In the genomic region with DNA sequence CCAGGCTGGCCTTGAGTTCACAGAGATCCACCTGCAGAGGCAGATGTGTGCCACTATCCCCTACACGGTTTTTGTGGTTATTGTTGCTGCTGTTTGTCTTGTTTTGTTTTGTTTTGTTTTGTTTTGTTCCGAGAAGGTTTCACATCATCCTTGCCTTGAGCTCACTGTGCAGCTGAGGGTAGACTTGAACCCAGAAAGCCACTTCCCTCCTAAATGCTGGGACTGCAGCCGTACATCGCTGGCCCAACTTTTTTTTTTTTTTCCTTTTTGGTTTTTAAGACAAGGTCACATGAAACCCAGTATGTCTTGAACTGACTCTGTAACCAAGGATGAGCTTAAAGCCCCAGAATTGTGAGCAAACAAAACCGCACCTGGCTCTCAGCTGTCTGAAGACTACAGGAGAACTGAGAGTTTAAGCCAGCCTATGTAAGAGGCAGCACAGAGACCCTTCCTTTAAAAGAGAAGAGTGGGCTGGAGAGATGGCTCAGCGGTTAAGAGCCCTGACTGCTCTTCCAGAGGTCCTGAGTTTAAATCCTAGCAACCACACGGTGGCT, we compare ENCODE assay signal across 24 mouse cellular contexts. TPM values are rescaled to one million over a fixed set of nuclear protein-coding genes. Genes with fewer than 3 reads are reported as not detected.
"Had no signal": no experiment of that assay in that cellular context is flagged by ENCODE, and none has a peak within 500 bp of the region (broad histone marks: within the 10 kb centered on the region; RNA-seq: fewer than 3 reads in every experiment).

No protein-coding gene starts in this region.

- H3K9ac ChIP-seq: kidney, embryonic 15.5 days; liver, embryonic 13.5 days; lung, embryonic 14.5 days; midbrain, embryonic 13.5 days; neural tube, embryonic 13.5 days; stomach, embryonic 15.5 days had no signal

- H3K27ac ChIP-seq: kidney, embryonic 15.5 days; left cerebral cortex, adult 2 months; liver, embryonic 13.5 days; macrophage; midbrain, embryonic 13.5 days; neural tube, embryonic 13.5 days; stomach, embryonic 15.5 days had no signal

- H3K4me3 ChIP-seq: kidney, embryonic 15.5 days; left cerebral cortex, adult 2 months; liver, embryonic 13.5 days; midbrain, embryonic 13.5 days; myocyte; neural tube, embryonic 13.5 days; stomach, embryonic 15.5 days had no signal

- H3K4me2 ChIP-seq: kidney, embryonic 15.5 days; liver, embryonic 13.5 days; lung, embryonic 14.5 days; midbrain, embryonic 13.5 days; neural tube, embryonic 13.5 days; stomach, embryonic 15.5 days had no signal

- H3K36me3 ChIP-seq: kidney, embryonic 15.5 days; liver, embryonic 13.5 days; midbrain, embryonic 13.5 days; neural tube, embryonic 13.5 days; stomach, embryonic 15.5 days had no signal

- H3K27me3 ChIP-seq: midbrain, embryonic 13.5 days; stomach, embryonic 15.5 days had no signal

- H3K9me3 ChIP-seq: kidney, embryonic 15.5 days; liver, embryonic 13.5 days; midbrain, embryonic 13.5 days; neural tube, embryonic 13.5 days; stomach, embryonic 15.5 days had no signal

RNA-seq across cellular contexts. Expression of gene Tm4sf5, which starts 2.0 kb away (rescaled TPM):
- total RNA-seq: layer of hippocampus, adult 8-10 months; layer of hippocampus, postnatal 10 days; layer of hippocampus, postnatal 36 days; left cerebral cortex, postnatal 36 days; liver, adult 2 months; megakaryocyte, adult 5-6 weeks; monocyte, adult 5-6 weeks; neutrophil, adult 5-6 weeks had no signal
- polyA plus RNA-seq: liver, adult 2 months; myocyte had no signal

RNA-seq across cellular contexts. Expression of gene Vmo1, which starts 7.4 kb away (rescaled TPM):
- total RNA-seq: layer of hippocampus, adult 8-10 months; layer of hippocampus, postnatal 10 days; layer of hippocampus, postnatal 36 days; left cerebral cortex, adult 2 months; left cerebral cortex, postnatal 10 days; left cerebral cortex, postnatal 36 days; megakaryocyte, adult 5-6 weeks; monocyte, adult 5-6 weeks; neutrophil, adult 5-6 weeks had no signal
- polyA plus RNA-seq: macrophage; midbrain, embryonic 13.5 days; midbrain, embryonic 16.5 days; myocyte; stomach, embryonic 15.5 days had no signal

RNA-seq across cellular contexts. Expression of gene Gltpd2, which starts 12.0 kb away (rescaled TPM):
- total RNA-seq: layer of hippocampus, adult 8-10 months; layer of hippocampus, postnatal 10 days; layer of hippocampus, postnatal 36 days; left cerebral cortex, adult 2 months; left cerebral cortex, postnatal 10 days; left cerebral cortex, postnatal 36 days; megakaryocyte, adult 5-6 weeks; monocyte, adult 5-6 weeks; neutrophil, adult 5-6 weeks had no signal
- polyA plus RNA-seq: macrophage; midbrain, embryonic 16.5 days; myocyte had no signal

RNA-seq across cellular contexts. Expression of gene Gm40193, which starts 25.7 kb away (rescaled TPM):
- total RNA-seq: layer of hippocampus, adult 8-10 months; layer of hippocampus, postnatal 10 days; layer of hippocampus, postnatal 36 days; left cerebral cortex, adult 2 months; left cerebral cortex, postnatal 10 days; left cerebral cortex, postnatal 36 days; liver, adult 2 months; megakaryocyte, adult 5-6 weeks; monocyte, adult 5-6 weeks; neutrophil, adult 5-6 weeks had no signal
- polyA plus RNA-seq: intestine, embryonic 14.5 days; kidney, embryonic 15.5 days; limb, embryonic 11.5 days; liver, adult 2 months; liver, embryonic 13.5 days; liver, embryonic 16.5 days; lung, embryonic 14.5 days; lung, postnatal 0 days; macrophage; midbrain, embryonic 13.5 days; midbrain, embryonic 16.5 days; myocyte; neural tube, embryonic 13.5 days; stomach, embryonic 15.5 days; urinary bladder, adult 2 months had no signal
